Comparison of ENCODE assay signal across 14 mouse cellular contexts in the genomic region with DNA sequence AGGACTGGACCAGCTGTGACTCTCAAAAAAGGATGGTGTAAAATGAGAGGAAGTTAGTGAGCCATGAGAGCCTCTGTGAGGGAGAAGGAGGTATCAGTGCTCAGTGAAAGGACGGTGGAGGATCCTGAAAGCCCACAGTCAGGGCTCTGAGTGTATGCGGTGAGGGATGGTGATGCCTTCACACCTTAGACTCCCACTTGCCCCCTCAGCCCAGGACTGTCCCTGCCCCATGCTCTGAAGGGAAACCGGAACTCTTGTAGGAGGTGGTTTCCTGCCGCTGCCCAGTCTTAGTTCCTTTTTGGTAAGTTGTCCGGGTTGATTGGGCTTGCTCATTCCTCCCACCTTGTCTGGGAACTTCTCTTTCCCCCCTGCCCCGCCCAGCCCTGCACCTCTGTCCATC. TPM values are rescaled to one million over a fixed set of nuclear protein-coding genes. Genes with fewer than 3 reads are reported as not detected.
A peak's percentile ranks its signal among the peaks of the same experiment; 100 is the strongest.
DNase-seq lines count a peak whose midpoint lies in the region; ATAC-seq and TF ChIP-seq lines count a peak whose summit lies in the region.
"Had no signal": no experiment of that assay in that cellular context is flagged by ENCODE, and none has a peak within 500 bp of the region (broad histone marks: within the 10 kb centered on the region; RNA-seq: fewer than 3 reads in every experiment).

No protein-coding gene starts in this region.

- H3K9me3 ChIP-seq in heart, embryonic 12.5 days (replicated peaks), result no peaks in the 10 kb centered on the region
- H3K9me3 ChIP-seq: midbrain, embryonic 13.5 days; stomach, embryonic 15.5 days had no signal

- TF ChIP-seq CTCF in spleen, adult 2 months (IDR thresholded peaks at IDR 0.05; ENCODE audit: extremely low read depth, insufficient read depth, insufficient read length, insufficient replicate concordance), result no peak

- peaks cover 32% of the 10 kb centered on the region for H3K4me1 ChIP-seq in heart, embryonic 12.5 days (replicated peaks)
- H3K4me1 ChIP-seq in spleen, adult 2 months (ENCODE audit: control insufficient read depth, insufficient read depth, insufficient read length), result peaks cover 63% of the 10 kb centered on the region

- no peak overlapping the region for H3K27ac ChIP-seq in heart, embryonic 12.5 days (ENCODE audit: poor library complexity, severe bottlenecking)
- H3K27ac ChIP-seq in spleen, adult 2 months (ENCODE audit: insufficient read depth, low read length), result peak overlapping the region; percentile 96
- H3K27ac ChIP-seq: left cerebral cortex, adult 2 months; midbrain, embryonic 13.5 days; stomach, embryonic 15.5 days had no signal

- peak; percentile 92 for DNase-seq in heart, adult 11 months
- peak in 1 of 2 experiments; percentile 71 for DNase-seq in spleen, adult 2 months (ENCODE audit: low read depth in 1 of 2, low spot score in 2 of 2)
- no peak for DNase-seq in spleen, postnatal 14 days (ENCODE audit: low spot score in 2 of 2)
- peak; percentile 60 for DNase-seq in thymus, postnatal 4 days
- no peak for DNase-seq in layer of hippocampus, postnatal 36 days
- DNase-seq in ovary, postnatal 36 days (ENCODE audit: low spot score), result no peak
- DNase-seq: embryo, embryonic 11 days; heart, postnatal 36 days had no signal

- H3K4me3 ChIP-seq in heart, embryonic 12.5 days, result no peak overlapping the region
- peak overlapping the region; percentile 34; the same call in 1 of the 2 replicates for H3K4me3 ChIP-seq in spleen, adult 2 months (ENCODE audit: extremely low read depth, insufficient read depth, insufficient read length)
- H3K4me3 ChIP-seq: left cerebral cortex, adult 2 months; midbrain, embryonic 13.5 days; stomach, embryonic 15.5 days had no signal

- H3K36me3 ChIP-seq in heart, embryonic 12.5 days, result no peaks in the 10 kb centered on the region
- no peaks in the 10 kb centered on the region for H3K36me3 ChIP-seq in spleen, adult 2 months (ENCODE audit: control insufficient read depth, insufficient read depth, low read length)
- H3K36me3 ChIP-seq: midbrain, embryonic 13.5 days; stomach, embryonic 15.5 days had no signal

- H3K9ac ChIP-seq in heart, embryonic 12.5 days, result no peak overlapping the region
- H3K9ac ChIP-seq: midbrain, embryonic 13.5 days; stomach, embryonic 15.5 days had no signal

- 62% methylated on average over 6 of the region's 6 CpGs for WGBS in heart, embryonic 12.5 days
- WGBS in spleen, adult 2 months, result 1% methylated on average over 6 of the region's 6 CpGs

- no peak overlapping the region for H3K4me2 ChIP-seq in heart, embryonic 12.5 days
- H3K4me2 ChIP-seq: midbrain, embryonic 13.5 days; stomach, embryonic 15.5 days had no signal

- TF ChIP-seq POLR2A in spleen, adult 2 months (IDR thresholded peaks at IDR 0.05; ENCODE audit: low read depth, low read length), result peak; percentile 22; the same call in 1 of the 2 replicates

- no peak for ATAC-seq in heart, embryonic 12.5 days (ENCODE audit: insufficient number of reproducible peaks, low FRiP score)
- ATAC-seq in megakaryocyte progenitor cell, adult 5-6 weeks (replicated peaks; ENCODE audit: poor library complexity), result peak; percentile 67
- ATAC-seq: midbrain, embryonic 13.5 days had no signal

- peaks cover 47% of the 10 kb centered on the region for H3K27me3 ChIP-seq in heart, embryonic 12.5 days (replicated peaks)
- no peaks in the 10 kb centered on the region for H3K27me3 ChIP-seq in spleen, adult 2 months (ENCODE audit: control insufficient read depth, insufficient read depth, low read length)

RNA-seq across cellular contexts. Expression of a gene that starts 2.8 kb away (rescaled TPM):
- polyA plus RNA-seq in heart, embryonic 12.5 days (2016; fragmentation: Nextera tagmentation; extraction: Ambion mirVana), result 0.19 and 0.23 TPM in 2 replicates
- polyA plus RNA-seq in spleen, adult 2 months (2012; rRNA removed), result 37.5 and 39.9 TPM in 2 replicates
- total RNA-seq in megakaryocyte progenitor cell, adult 5-6 weeks (2015), result 3.2 and 3.4 TPM in 2 replicates
- total RNA-seq in megakaryocyte progenitor cell, adult 5-6 weeks (2017), result 2.5 and 3.0 TPM in 2 replicates
- under 1 TPM in 1 of 2 experiments, not detected in 1; 0.66 TPM for total RNA-seq in layer of hippocampus, postnatal 36 days (2021)
- total RNA-seq: gastrocnemius, adult 8-10 months had no signal

RNA-seq across cellular contexts. Expression of a gene that starts 34.3 kb away (rescaled TPM):
- polyA plus RNA-seq in heart, embryonic 12.5 days (2016; fragmentation: Nextera tagmentation; extraction: Ambion mirVana), result 11.6 and 11.7 TPM in 2 replicates
- polyA plus RNA-seq in spleen, adult 2 months (2012; rRNA removed), result 24.3 and 25.1 TPM in 2 replicates
- total RNA-seq in megakaryocyte progenitor cell, adult 5-6 weeks (2015), result 4.1 and 5.3 TPM in 2 replicates
- 0.81 and 3.8 TPM in 2 replicates for total RNA-seq in megakaryocyte progenitor cell, adult 5-6 weeks (2017)
- 100 to 1,000 TPM; 111 to 113 TPM for total RNA-seq in layer of hippocampus, postnatal 36 days (2021)

RNA-seq across cellular contexts. Expression of a gene that starts 54.4 kb away (rescaled TPM):
- 25.9 and 29.0 TPM in 2 replicates for polyA plus RNA-seq in heart, embryonic 12.5 days (2016; fragmentation: Nextera tagmentation; extraction: Ambion mirVana)
- polyA plus RNA-seq in spleen, adult 2 months (2012; rRNA removed), result 7.2 and 9.1 TPM in 2 replicates
- total RNA-seq in megakaryocyte progenitor cell, adult 5-6 weeks (2015), result 17.9 and 18.0 TPM in 2 replicates
- 31.5 and 42.0 TPM in 2 replicates for total RNA-seq in megakaryocyte progenitor cell, adult 5-6 weeks (2017)
- total RNA-seq in layer of hippocampus, postnatal 36 days (2021), result 10 to 100 TPM; 52.4 to 53.3 TPM

Comparison
In these comparisons a context has a peak if more than half of its experiments do, and no peak if none do; other contexts are left out.
1. DNase-seq: peak in heart, adult 11 months (single experiment) and thymus, postnatal 4 days (single experiment); none in spleen, postnatal 14 days (0 of 2), layer of hippocampus, postnatal 36 days (0 of 2) and ovary, postnatal 36 days (single experiment).
2. RNA of a gene that starts 34.3 kb away (total RNA-seq): 111 to 113 TPM in layer of hippocampus, postnatal 36 days; 0.81 to 5.3 TPM in megakaryocyte progenitor cell, adult 5-6 weeks; every median in the first group is over 10 times any median in the second.